Mouse (Mus musculus): ENCODE data around the gene Vars. TPM values are rescaled to one million over a fixed set of nuclear protein-coding genes. Genes with fewer than 3 reads are reported as not detected.
"Not testable (repeated sequence)": the region's sequence is repeated elsewhere in the genome, so short reads cannot be mapped to it uniquely, and the experiment has no call there.

Gene Vars
- polyA plus RNA-seq, 1 experiment from 2014 or later: 112 TPM

DNA sequence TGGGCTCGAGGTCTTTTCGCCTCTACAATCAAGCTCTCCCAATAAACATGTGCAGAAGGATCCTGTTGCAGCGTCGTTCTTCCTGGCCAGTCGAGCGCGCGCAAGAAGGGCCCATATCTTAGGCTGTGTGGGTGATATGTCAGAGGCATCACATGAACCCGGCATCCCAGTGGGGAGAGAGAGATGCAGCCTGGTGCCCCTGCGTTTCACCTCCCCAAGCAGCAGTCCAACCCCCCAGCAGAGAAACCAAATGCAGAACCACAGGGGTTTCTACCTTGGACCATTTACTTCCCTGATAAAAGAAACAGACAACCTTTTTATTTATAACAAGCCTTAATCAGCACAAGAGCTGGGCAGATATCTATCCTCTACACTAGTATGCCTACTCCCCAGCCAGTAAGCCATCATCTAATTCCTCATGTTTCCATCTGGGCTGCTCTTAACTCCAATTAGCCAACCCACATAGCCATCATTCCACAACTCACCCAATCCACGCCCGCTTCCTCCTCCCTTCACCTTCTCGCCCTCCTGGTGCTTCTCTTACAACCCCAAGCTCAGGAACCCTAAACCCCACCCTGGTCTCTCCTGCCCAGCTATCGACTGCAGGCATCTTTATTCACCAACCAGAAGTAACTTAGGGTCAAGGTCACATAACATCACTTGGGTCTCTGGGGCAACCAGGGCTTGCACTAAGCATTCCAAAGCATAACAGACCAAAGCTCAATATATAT lies 4.2 kb upstream of the Vars start:
- Histone ChIP-seq H3K9me3 (no peaks in the 10 kb centered on the region), H3K27ac (no peak overlapping the region), H3K4me3 (no peak overlapping the region), H3K27me3 (no peaks in the 10 kb centered on the region), H3K4me1 (peaks cover 18% of the 10 kb centered on the region), H3K4me2 (peak overlapping the region; percentile 17; the same call in 1 of the 2 replicates), H3K9ac (peak overlapping the region; percentile 32; the same call in 1 of the 2 replicates), H3K36me3 (peaks cover 39% of the 10 kb centered on the region)
- WGBS: 93% methylated on average over 14 of the region's 14 CpGs
- ATAC-seq (ENCODE audit: insufficient number of reproducible peaks, insufficient read depth, low FRiP score, low TSS enrichment, low read depth): no peak

DNA sequence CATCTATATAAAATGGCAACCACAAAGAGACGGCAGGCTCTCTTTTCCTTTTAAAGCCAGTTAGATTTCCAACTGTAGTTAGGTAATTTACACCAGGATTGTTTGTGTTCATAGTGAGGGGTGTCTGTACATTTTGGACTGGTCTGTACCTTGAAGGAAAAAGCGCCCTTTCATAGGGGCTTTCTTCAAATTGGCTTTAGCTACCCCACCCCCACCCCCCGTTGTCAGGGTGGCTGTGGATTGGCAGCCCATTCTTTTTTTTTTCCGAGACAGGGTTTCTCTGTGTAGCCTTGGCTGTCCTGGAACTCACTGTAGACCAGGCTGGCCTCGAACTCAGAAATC lies 3.7 kb upstream of the Vars start:
- Histone ChIP-seq H3K27me3 (no peaks in the 10 kb centered on the region), H3K9ac (peak overlapping the region; percentile 32), H3K27ac (no peak overlapping the region), H3K4me1 (peaks cover 19% of the 10 kb centered on the region), H3K4me3 (no peak overlapping the region), H3K36me3 (peaks cover 36% of the 10 kb centered on the region), H3K9me3 (no peaks in the 10 kb centered on the region), H3K4me2 (peak overlapping the region; percentile 17; the same call in 1 of the 2 replicates)
- 94% methylated on average over 5 of the region's 5 CpGs for WGBS
- ATAC-seq (ENCODE audit: insufficient number of reproducible peaks, insufficient read depth, low FRiP score, low TSS enrichment, low read depth): no peak

DNA sequence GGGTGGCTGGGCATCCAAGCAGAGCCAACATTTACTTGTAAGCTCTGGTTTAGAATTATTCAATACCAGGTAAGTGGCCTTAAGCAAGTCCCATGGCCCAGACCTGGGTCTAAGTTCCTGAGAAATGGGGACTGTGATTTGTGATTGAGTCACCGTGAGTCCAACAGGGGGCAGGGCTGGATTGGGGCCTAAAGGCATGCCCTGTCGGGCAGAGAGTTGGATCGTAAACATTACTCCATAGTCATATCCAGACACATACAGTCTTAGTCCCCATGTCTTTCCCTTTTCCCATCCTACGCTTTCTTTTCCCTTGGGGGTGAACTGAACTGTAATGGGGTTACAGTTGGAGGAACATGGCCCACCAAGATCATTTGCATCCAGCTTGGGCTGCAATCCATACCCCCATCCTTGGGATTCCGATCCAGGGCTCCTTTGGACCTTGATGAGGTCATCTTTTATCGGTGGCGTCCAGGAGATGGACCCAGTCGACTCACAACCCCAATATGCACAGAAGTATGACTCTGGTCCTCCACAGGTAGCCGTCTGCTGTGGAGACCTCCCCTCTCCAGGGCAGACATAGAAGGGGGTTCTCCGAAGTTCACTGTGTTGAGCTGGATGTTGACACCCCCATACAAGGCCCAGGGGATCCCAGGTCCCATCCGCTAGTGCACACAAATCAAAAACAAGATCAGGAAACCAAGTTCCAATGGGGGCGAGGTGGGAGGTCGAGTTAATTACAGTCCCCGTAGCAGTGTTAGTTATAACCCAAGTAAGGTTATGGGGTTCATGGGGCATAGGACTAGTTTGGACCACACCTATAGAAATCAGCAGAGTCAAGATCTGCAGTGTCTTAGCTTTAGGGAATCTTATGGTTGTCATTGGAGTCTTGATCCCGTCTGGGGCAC lies 2.0 kb upstream of the Vars start:
- peak overlapping the region; percentile 99 for H3K4me2 ChIP-seq
- no peak overlapping the region for H3K9ac ChIP-seq
- H3K4me3 ChIP-seq: peak overlapping the region; percentile 90
- 95% methylated on average over 15 of the region's 15 CpGs for WGBS
- H3K9me3 ChIP-seq: no peaks in the 10 kb centered on the region
- no peaks in the 10 kb centered on the region for H3K27me3 ChIP-seq
- peaks cover 33% of the 10 kb centered on the region for H3K4me1 ChIP-seq
- peaks cover 33% of the 10 kb centered on the region for H3K36me3 ChIP-seq
- no peak for ATAC-seq (ENCODE audit: insufficient number of reproducible peaks, insufficient read depth, low FRiP score, low TSS enrichment, low read depth)
- no peak overlapping the region for H3K27ac ChIP-seq

DNA sequence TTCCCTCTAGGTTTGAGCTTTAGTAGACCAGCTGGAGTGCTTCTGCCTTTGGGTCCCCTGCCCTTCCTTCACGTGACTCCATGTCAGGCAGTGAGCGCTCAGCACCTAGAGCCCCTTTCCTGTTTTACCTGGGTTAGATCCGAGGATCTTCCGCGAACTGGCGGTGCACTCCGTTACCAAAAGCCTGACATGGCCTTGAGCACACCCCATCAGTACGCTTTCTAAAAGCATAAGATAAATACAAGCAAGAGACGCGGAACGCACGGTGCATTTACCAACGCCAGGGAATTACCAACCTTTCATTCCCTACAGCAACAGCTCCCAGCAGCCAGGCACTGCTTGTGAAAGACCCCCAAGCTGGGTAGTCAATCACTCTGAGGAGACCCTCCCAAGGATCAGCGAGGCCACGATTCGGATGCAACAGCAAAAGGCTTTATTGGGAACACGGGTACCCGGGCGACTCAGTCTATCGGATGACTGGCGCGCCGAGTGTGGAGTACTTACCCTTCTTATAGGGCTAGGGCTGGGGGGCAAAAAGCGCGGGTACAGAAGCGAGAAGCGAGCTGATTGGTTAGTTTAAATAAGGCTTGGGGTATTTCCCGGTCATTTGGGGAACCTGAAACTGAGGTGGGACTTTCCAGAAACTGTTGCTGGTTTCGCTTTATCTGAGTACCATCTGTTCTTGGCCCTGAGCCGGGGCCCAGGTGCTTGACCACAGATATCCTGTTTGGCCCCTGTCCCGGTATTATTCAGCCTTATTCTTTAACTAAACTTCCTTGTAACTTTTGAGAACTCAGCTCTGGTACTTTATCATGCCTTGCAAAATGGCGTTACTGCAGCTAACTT lies 693 bp upstream of the Vars start:
- H3K4me1 ChIP-seq: peaks cover 33% of the 10 kb centered on the region

DNA sequence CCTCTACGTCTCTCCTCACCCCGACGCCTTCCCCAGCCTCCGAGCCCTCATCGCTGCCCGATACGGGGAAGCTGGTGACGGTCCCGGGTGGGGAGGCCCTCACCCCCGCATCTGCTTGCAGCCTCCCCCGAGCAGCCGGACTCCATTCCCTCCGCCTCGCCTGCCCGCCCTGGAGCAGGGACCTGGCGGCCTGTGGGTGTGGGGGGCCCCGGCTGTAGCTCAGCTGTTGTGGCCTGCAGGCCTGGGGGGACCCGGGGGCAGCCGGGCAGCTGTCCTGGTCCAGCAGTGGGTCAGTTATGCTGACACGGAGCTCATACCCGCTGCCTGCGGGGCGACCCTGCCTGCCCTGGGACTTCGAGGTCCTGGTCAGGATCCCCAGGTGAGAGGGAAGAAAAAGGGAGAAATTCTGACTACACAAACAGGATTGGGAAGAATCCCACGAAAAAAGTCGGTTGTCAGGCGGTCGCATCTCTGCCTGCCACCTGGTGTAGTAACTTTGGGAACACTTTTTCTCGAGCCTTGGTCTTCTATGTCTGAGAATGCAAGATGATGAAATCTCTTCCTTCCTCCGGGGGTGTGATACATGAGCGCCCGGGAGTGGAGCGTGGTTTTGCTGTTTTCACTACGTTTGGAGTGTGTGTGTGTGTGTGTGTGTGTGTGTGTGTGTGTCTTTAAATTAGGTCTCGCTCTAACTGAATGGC lies 815 bp downstream of the Vars start:
- peaks cover 33% of the 10 kb centered on the region for H3K4me1 ChIP-seq
- ATAC-seq (ENCODE audit: insufficient number of reproducible peaks, insufficient read depth, low FRiP score, low TSS enrichment, low read depth): peak; percentile 2; the same call in 1 of the 2 replicates
- no peaks in the 10 kb centered on the region for H3K9me3 ChIP-seq
- H3K4me2 ChIP-seq: peak overlapping the region; percentile 99
- H3K27ac ChIP-seq: peak overlapping the region; percentile 99
- under 1% methylated on average over 35 of the region's 35 CpGs for WGBS
- H3K36me3 ChIP-seq: peaks cover 51% of the 10 kb centered on the region
- H3K27me3 ChIP-seq: no peaks in the 10 kb centered on the region
- H3K4me3 ChIP-seq: peak overlapping the region; percentile 90
- H3K9ac ChIP-seq: peak overlapping the region; percentile 98

More for the DNA sequence above, 693 bp upstream of the Vars start:
- not testable (repeated sequence) for ATAC-seq (ENCODE audit: insufficient number of reproducible peaks, insufficient read depth, low FRiP score, low TSS enrichment, low read depth); H3K27me3 ChIP-seq; H3K9me3 ChIP-seq
- peak overlapping the region; percentile 99 for H3K4me2 ChIP-seq
- peak overlapping the region; percentile 90 for H3K4me3 ChIP-seq
- WGBS: 24% methylated on average over 30 of the region's 32 CpGs
- H3K36me3 ChIP-seq: peaks cover 45% of the 10 kb centered on the region
- peak overlapping the region; percentile 99 for H3K27ac ChIP-seq
- peak overlapping the region; percentile 98 for H3K9ac ChIP-seq

DNA sequence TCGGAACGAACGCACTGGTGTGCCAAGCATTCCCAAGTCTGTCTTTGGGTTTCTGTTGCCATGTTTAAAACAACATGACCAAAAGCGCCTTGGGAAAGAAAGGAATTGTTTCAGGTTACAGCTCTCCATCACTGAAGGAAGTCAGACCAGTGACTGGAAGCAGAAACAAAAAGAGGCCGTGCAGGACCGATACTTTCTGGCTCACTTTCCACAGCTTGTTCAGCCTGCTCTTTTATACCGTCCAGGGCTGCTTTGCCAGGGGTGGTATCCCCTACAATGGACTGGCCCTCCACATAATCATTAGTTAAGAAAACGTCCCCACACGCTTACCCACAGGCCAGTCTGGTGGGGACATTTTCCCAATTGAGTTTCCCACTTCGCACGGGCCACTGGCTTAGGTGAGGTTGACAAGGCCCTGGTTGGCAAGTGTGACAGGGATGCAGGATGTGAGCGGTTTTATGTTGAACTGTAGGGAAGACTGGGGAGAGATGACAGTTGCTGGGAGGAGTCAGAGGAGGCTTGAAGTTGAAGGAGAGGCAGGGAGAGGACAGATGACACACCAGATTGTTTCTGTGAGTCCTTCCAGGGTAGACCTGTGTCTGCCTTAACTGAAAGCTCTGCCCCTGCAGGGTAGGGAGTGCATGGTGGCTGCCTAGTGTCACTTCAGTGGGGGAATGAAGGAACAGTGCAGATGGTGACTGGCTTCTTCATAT lies 1.5 kb downstream of the Vars start:
- Histone ChIP-seq H3K4me1 (peaks cover 30% of the 10 kb centered on the region), H3K36me3 (peaks cover 53% of the 10 kb centered on the region), H3K9ac (peak overlapping the region; percentile 98), H3K27ac (peak overlapping the region; percentile 99), H3K4me3 (peak overlapping the region; percentile 90), H3K9me3 (no peaks in the 10 kb centered on the region), H3K4me2 (peak overlapping the region; percentile 99), H3K27me3 (no peaks in the 10 kb centered on the region)
- no peak for ATAC-seq (ENCODE audit: insufficient number of reproducible peaks, insufficient read depth, low FRiP score, low TSS enrichment, low read depth)
- 6% methylated on average over 12 of the region's 12 CpGs for WGBS

DNA sequence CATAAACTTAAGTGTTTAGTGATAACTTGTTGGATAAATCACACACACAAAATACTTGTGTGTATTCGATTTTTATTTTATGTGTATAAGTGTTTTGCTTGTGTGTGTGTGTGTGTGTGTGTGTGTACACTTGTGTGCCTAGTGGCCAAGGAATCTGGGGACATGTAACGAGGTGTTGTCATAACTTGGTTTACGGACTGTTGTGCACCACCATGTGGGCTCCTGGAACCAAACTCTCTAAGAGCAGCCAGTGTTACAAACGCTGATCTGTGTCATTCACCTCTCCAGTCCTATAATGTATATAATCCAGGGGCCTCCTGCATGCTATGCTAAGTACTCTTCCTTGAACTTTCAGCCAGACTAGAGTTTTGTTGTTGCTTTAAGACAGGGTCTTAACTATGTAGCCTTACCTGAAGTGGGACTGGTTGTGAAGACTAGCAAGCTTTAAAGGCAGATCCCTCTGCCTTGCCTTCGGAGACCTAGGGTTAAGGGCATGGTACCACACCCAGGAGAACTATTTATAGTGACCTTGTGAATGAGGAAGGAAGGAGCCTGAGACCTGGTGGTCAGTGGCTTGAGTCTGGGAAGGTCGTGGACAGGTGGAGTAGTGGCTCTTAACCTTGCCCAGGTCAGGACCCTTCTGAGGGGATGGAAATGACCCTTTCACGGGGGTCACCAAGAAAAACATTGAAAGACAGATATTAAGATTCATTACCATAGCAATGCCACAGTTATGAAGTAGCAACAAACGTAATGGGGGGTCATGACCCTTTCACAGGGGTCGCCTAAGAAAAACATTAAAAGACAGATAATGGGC lies 2.4 kb downstream of the Vars start:
- WGBS: 66% methylated on average over 9 of the region's 9 CpGs
- Histone ChIP-seq H3K9ac (peak overlapping the region; percentile 98), H3K36me3 (peaks cover 53% of the 10 kb centered on the region), H3K27me3 (no peaks in the 10 kb centered on the region), H3K27ac (peak overlapping the region; percentile 99), H3K4me1 (peaks cover 29% of the 10 kb centered on the region), H3K4me3 (peak overlapping the region; percentile 90), H3K4me2 (peak overlapping the region; percentile 99), H3K9me3 (no peaks in the 10 kb centered on the region)
- no peak for ATAC-seq (ENCODE audit: insufficient number of reproducible peaks, insufficient read depth, low FRiP score, low TSS enrichment, low read depth)

DNA sequence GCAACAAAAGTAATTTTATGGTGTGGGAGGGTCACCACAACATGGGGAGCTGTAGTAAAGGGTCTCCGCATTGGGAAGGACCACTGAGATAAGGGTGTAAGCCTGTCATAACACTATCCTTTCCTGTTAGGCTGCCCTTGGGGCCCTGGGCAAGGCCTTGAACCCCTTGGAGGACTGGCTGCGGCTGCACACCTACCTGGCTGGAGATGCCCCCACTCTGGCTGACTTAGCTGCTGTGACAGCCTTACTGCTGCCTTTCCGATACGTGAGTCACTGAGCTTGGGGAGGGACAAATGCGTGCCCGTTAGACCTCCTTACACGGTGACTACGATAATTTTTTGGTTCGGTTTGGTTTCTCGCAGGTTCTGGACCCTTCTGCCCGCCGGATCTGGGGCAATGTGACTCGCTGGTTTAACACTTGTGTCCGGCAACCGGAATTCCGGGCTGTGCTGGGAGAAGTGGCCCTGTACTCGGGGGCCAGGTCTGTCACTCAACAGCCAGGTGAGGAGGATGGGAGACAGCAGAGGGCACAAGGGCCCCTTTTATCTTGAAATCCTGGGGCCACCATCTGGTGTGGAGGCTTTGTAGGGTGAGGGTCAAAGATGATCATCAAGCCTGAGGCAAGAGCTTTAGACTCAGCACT lies 3.4 kb downstream of the Vars start:
- 93% methylated on average over 17 of the region's 17 CpGs for WGBS
- Histone ChIP-seq H3K4me1 (peaks cover 25% of the 10 kb centered on the region), H3K9me3 (no peaks in the 10 kb centered on the region), H3K9ac (no peak overlapping the region), H3K27me3 (no peaks in the 10 kb centered on the region), H3K4me3 (no peak overlapping the region), H3K4me2 (no peak overlapping the region), H3K36me3 (peaks cover 53% of the 10 kb centered on the region), H3K27ac (no peak overlapping the region)
- ATAC-seq (ENCODE audit: insufficient number of reproducible peaks, insufficient read depth, low FRiP score, low TSS enrichment, low read depth): no peak

DNA sequence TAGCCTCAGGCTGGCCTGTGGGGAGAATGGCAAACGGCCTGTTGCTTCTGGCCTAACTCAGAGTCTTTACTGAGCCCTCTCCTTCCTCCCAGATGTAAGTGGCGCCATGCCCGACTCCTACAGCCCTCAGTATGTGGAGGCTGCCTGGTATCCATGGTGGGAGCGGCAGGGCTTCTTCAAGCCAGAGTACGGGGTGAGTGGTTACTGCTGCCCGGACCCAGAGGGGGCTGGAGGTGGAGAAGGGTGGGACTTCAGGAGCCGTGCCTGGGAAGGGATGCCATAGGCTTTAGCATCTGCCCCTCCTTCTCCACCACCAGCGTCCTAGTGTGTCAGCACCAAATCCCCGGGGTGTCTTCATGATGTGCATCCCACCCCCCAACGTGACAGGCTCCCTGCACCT lies 4.4 kb downstream of the Vars start:
- H3K27me3 ChIP-seq: no peaks in the 10 kb centered on the region
- H3K4me1 ChIP-seq: peaks cover 16% of the 10 kb centered on the region
- H3K9ac ChIP-seq: no peak overlapping the region
- no peak overlapping the region for H3K27ac ChIP-seq
- no peak for ATAC-seq (ENCODE audit: insufficient number of reproducible peaks, insufficient read depth, low FRiP score, low TSS enrichment, low read depth)
- no peak overlapping the region for H3K4me2 ChIP-seq
- peaks cover 59% of the 10 kb centered on the region for H3K36me3 ChIP-seq
- 86% methylated on average over 10 of the region's 10 CpGs for WGBS
- no peak overlapping the region for H3K4me3 ChIP-seq
- H3K9me3 ChIP-seq: no peaks in the 10 kb centered on the region
